Mouse (Mus musculus) thymus, postnatal 4 days (tissue): ENCODE measurements around the gene Nav3.

Source experiments
- DNase-seq: peaks from one replicate; pipeline ENCODE4 v3.0.0; 2021

The Nav3 gene

GRCm38 (mm10) chr10:109637702-109638101, 818.3 kb downstream of the Nav3 start:
- no peak for DNase-seq
